Mouse (Mus musculus): ENCODE measurements around the gene Tmem183a. TPM values are rescaled to one million over a fixed set of nuclear protein-coding genes. Genes with fewer than 3 reads are reported as not detected.

The Tmem183a gene
- polyA plus RNA-seq, 1 experiment from 2014 or later: 73.8 TPM

DNA sequence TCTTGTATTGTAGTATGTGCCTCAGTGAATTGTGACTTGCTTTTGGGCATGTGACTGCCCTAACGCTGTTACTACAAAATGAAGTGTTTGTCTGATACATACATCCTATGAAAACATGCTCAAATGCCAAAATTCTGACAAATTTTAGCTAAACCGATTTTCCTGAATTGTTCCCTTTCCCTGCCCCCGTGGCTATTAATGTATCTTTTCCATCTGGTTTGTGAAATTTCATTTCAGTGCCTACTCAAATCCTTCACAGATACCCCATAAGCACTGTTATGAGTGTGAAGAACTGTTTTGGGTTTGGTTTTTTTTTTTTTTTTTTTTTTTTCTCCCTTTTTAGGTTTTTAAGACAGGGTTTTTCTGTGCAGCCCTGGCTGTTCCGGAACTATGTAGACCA is 16.7 kb downstream of the Tmem183a start:
- H3K27ac ChIP-seq (ENCODE audit: poor library complexity, severe bottlenecking): peak overlapping the region; percentile 52; the same call in 1 of the 2 replicates
- 75% methylated on average over 4 of the region's 4 CpGs for WGBS
- no peak overlapping the region for H3K9ac ChIP-seq
- peaks cover 27% of the 10 kb centered on the region for H3K36me3 ChIP-seq
- H3K4me3 ChIP-seq: peak overlapping the region; percentile 62; the same call in 1 of the 2 replicates
- H3K4me1 ChIP-seq (replicated peaks): peaks cover 35% of the 10 kb centered on the region
- H3K4me2 ChIP-seq: peak overlapping the region; percentile 84
- ATAC-seq (ENCODE audit: insufficient number of reproducible peaks, low FRiP score): no peak
- no peaks in the 10 kb centered on the region for H3K9me3 ChIP-seq (replicated peaks)
- no peaks in the 10 kb centered on the region for H3K27me3 ChIP-seq (replicated peaks)

DNA sequence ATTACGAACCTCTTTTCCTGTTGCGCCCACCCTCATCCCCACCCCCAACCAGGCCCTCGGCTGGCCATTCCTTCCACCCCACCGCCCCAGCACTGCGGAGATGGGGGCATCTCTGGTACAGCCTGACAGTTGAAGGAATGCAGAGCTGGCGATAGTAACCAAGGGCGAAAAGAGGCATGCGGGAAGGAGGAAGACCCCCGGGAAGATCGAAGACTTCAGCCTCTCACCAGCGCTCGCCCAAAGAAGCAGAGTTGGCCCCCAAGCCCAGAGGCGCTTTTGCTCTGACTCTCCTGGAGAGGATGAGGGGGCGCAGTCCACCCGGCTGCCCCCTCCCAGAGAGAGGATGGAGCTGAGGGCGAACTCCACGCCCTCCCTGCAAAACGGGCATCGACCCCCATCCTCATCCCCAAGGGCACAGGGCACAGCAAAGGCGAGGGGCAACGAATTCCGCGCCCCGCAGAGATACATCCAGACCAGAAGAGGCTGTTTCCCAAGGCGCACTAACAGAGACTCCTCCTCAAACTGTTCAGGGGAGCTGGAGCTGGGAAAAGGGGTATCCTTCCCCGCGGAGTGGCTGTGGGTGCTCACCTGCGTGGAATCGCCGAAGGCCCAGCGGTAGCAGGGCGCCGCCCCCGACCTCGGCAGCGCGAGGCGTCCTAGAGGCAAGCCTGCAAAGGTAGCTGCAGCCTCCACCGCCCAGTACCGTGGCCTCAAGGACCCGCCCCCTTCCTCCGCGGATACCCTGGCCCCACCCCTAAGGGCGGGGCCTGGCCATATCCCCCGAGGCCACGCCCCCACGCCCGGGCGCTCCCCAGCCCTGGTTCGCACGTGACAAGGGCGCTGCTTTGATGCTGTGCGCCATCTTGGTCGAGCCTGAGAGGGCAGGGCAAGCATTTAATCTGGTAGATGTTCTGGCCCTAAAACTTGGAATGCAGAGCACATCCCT is 17.5 kb downstream of the Tmem183a start:
- WGBS: under 1% methylated on average over 54 of the region's 54 CpGs

DNA sequence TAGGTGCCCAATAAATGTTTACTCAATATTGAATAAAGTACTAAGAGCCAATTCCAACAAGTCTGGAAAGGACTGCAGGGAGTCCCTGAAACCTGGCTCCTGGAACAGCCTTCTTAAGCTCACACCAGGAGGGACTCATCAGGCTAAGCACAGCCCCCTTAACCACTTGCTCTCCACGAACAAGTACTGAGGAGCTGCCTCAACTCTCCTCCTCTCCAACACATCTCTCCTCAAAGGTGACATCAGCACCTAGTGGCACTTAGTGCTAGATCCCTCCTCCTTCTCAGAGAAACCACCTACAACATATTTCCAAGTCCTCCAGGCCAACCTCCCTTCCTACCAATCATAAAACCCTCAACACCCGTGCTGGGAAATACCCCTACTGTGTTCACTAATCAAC is 18.2 kb downstream of the Tmem183a start:
- Histone ChIP-seq H3K4me2 (peak overlapping the region; percentile 84), H3K9ac (peak overlapping the region; percentile 78), H3K36me3 (peaks cover 20% of the 10 kb centered on the region), H3K27me3 (replicated peaks) (no peaks in the 10 kb centered on the region), H3K4me1 (replicated peaks) (peaks cover 48% of the 10 kb centered on the region), H3K9me3 (replicated peaks) (no peaks in the 10 kb centered on the region), H3K4me3 (peak overlapping the region; percentile 62), H3K27ac (ENCODE audit: poor library complexity, severe bottlenecking) (peak overlapping the region; percentile 48)
- ATAC-seq (ENCODE audit: insufficient number of reproducible peaks, low FRiP score): no peak
- WGBS: 2% methylated on average over 2 of the region's 2 CpGs

More for the DNA sequence above, 17.5 kb downstream of the Tmem183a start:
- H3K4me2 ChIP-seq: peak overlapping the region; percentile 84
- no peaks in the 10 kb centered on the region for H3K27me3 ChIP-seq (replicated peaks)
- ATAC-seq (ENCODE audit: insufficient number of reproducible peaks, low FRiP score): peak; percentile 97
- peaks cover 23% of the 10 kb centered on the region for H3K36me3 ChIP-seq
- H3K4me1 ChIP-seq (replicated peaks): peaks cover 42% of the 10 kb centered on the region
- peak overlapping the region; percentile 62 for H3K4me3 ChIP-seq
- peak overlapping the region; percentile 52 for H3K27ac ChIP-seq (ENCODE audit: poor library complexity, severe bottlenecking)
- H3K9ac ChIP-seq: peak overlapping the region; percentile 78
- no peaks in the 10 kb centered on the region for H3K9me3 ChIP-seq (replicated peaks)

GRCm38 (mm10) chr1:134342781-134343310 is 18.9 kb downstream of the Tmem183a start:
- peak overlapping the region; percentile 90 for H3K27ac ChIP-seq (ENCODE audit: poor library complexity, severe bottlenecking)
- H3K9me3 ChIP-seq (replicated peaks): no peaks in the 10 kb centered on the region
- H3K4me1 ChIP-seq (replicated peaks): peaks cover 54% of the 10 kb centered on the region
- peak overlapping the region; percentile 84 for H3K4me2 ChIP-seq
- ATAC-seq (ENCODE audit: insufficient number of reproducible peaks, low FRiP score): no peak
- H3K27me3 ChIP-seq (replicated peaks): no peaks in the 10 kb centered on the region
- peak overlapping the region; percentile 53 for H3K9ac ChIP-seq
- 54% methylated on average over 8 of the region's 8 CpGs for WGBS
- H3K4me3 ChIP-seq: peak overlapping the region; percentile 62
- peaks cover 18% of the 10 kb centered on the region for H3K36me3 ChIP-seq

GRCm38 (mm10) chr1:134342278-134342664 is 19.5 kb downstream of the Tmem183a start:
- Histone ChIP-seq H3K4me3 (peak overlapping the region; percentile 62), H3K27ac (ENCODE audit: poor library complexity, severe bottlenecking) (peak overlapping the region; percentile 90), H3K36me3 (peaks cover 14% of the 10 kb centered on the region), H3K27me3 (replicated peaks) (no peaks in the 10 kb centered on the region), H3K9me3 (replicated peaks) (no peaks in the 10 kb centered on the region), H3K9ac (peak overlapping the region; percentile 53), H3K4me2 (peak overlapping the region; percentile 84), H3K4me1 (replicated peaks) (peaks cover 60% of the 10 kb centered on the region)
- no peak for ATAC-seq (ENCODE audit: insufficient number of reproducible peaks, low FRiP score)
- 41% methylated on average over 2 of the region's 2 CpGs for WGBS

GRCm38 (mm10) chr1:134341641-134342277 is 20.0 kb downstream of the Tmem183a start:
- no peak for ATAC-seq (ENCODE audit: insufficient number of reproducible peaks, low FRiP score)
- Histone ChIP-seq H3K27me3 (replicated peaks) (no peaks in the 10 kb centered on the region), H3K36me3 (peaks cover 11% of the 10 kb centered on the region), H3K4me2 (peak overlapping the region; percentile 84), H3K4me1 (replicated peaks) (peaks cover 65% of the 10 kb centered on the region), H3K9me3 (replicated peaks) (no peaks in the 10 kb centered on the region), H3K27ac (ENCODE audit: poor library complexity, severe bottlenecking) (peak overlapping the region; percentile 90), H3K9ac (peak overlapping the region; percentile 36; the same call in 1 of the 2 replicates), H3K4me3 (no peak overlapping the region)
- 69% methylated on average over 5 of the region's 5 CpGs for WGBS

- H3K9me3 ChIP-seq (replicated peaks): no peaks in the 10 kb centered on the region
- no peak overlapping the region for H3K9ac ChIP-seq
- peak overlapping the region; percentile 81 for H3K27ac ChIP-seq (ENCODE audit: poor library complexity, severe bottlenecking)
- no peak overlapping the region for H3K4me3 ChIP-seq
- H3K27me3 ChIP-seq (replicated peaks): no peaks in the 10 kb centered on the region
- WGBS: 90% methylated on average over 18 of the region's 18 CpGs
- no peaks in the 10 kb centered on the region for H3K36me3 ChIP-seq
- peaks cover 72% of the 10 kb centered on the region for H3K4me1 ChIP-seq (replicated peaks)
- ATAC-seq (ENCODE audit: insufficient number of reproducible peaks, low FRiP score): no peak
- no peak overlapping the region for H3K4me2 ChIP-seq
Measured at GRCm38 (mm10) chr1:134339757-134340619, 21.8 kb downstream of the Tmem183a start.

DNA sequence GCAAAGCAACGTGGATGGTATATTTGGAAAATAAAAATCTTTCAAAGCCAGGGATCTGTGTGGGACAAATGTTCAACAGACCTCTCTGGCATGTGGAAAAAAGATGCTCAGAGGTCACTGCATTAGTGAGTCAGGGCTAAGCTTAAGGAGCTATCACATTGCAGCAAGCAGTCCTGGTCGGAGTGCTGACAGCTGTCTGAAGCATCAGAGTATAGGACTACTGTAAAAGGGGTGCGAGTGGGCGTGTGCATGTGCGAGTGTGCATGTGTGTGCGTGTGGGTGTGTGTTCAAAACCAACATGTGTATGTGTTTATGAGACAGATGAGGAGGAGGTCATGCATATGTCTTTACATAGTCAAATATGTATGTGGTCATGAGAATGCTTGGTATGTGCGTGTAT is 22.6 kb downstream of the Tmem183a start:
- no peak for ATAC-seq (ENCODE audit: insufficient number of reproducible peaks, low FRiP score)
- Histone ChIP-seq H3K9me3 (replicated peaks) (no peaks in the 10 kb centered on the region), H3K9ac (no peak overlapping the region), H3K4me2 (peak overlapping the region; percentile 21; the same call in 1 of the 2 replicates), H3K36me3 (no peaks in the 10 kb centered on the region), H3K4me3 (no peak overlapping the region), H3K27me3 (replicated peaks) (no peaks in the 10 kb centered on the region), H3K4me1 (replicated peaks) (peaks cover 80% of the 10 kb centered on the region), H3K27ac (ENCODE audit: poor library complexity, severe bottlenecking) (peak overlapping the region; percentile 81)
- 62% methylated on average over 7 of the region's 7 CpGs for WGBS

GRCm38 (mm10) chr1:134336958-134337710 is 24.6 kb downstream of the Tmem183a start:
- WGBS: 66% methylated on average over 11 of the region's 11 CpGs
- peak overlapping the region; percentile 81; the same call in 1 of the 2 replicates for H3K27ac ChIP-seq (ENCODE audit: poor library complexity, severe bottlenecking)
- H3K4me3 ChIP-seq: no peak overlapping the region
- no peaks in the 10 kb centered on the region for H3K9me3 ChIP-seq (replicated peaks)
- no peaks in the 10 kb centered on the region for H3K36me3 ChIP-seq
- no peak overlapping the region for H3K9ac ChIP-seq
- no peak overlapping the region for H3K4me2 ChIP-seq
- no peaks in the 10 kb centered on the region for H3K27me3 ChIP-seq (replicated peaks)
- ATAC-seq (ENCODE audit: insufficient number of reproducible peaks, low FRiP score): no peak
- peaks cover 83% of the 10 kb centered on the region for H3K4me1 ChIP-seq (replicated peaks)
